Mouse (Mus musculus) v-Abl transformed pro-B cells (cell line): Measurements from ENCODE around the gene Mtg1.

Experiments used
- in situ Hi-C, 2 experiments: fragments of 400-800 bp; cut with MboI; formaldehyde crosslinking; loops; one replicate each; pipeline ENCODE4 v1.15.1; 2025; ENCODE audit not compliant: unreplicated experiment in 2 of 2

Gene Mtg1

DNA sequence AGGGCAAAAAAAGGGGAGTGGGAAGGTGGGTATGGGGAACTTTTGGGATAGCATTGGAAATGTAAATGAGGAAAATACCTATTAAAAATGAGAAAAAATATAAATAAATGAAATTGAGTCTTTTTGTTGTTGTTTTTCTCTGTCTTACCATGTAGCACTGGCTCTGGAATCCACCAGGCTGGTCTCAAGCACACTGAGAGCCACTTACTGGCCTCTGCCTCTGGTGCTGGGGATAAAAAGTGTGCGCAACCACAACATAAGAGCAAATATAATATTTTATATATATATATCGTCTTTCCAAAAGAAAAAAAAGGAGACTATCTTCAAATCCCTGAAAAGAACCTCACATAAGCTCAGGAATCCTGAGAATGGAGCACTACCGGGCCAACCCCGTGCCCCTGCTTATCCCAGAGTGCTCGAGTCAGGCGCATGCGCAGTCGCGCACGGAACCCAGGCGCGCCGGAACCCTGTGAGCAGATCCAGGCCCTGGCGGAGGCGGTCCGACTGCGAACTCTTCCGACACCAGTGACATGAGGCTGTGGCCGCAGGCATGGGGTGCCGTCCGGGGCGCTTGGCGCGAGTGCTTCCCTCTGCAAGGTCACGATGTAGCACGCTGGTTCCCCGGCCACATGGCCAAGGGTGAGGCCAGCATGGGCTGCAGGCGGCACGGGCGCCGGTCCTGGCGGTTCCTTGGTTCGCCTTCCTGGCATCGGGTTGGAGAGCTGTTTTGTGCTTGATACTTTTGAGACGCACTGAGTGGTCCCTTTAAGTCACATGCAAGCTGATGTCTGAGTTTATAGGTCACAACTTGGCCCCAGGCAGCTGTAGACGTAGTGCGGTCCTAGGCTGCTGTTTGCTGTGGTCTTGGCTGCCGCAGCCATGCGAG lies at the start of gene Mtg1:
TSS of gene Mtg1 (plus strand) at position 430 of the 886 bp plus-strand sequence.
- in situ Hi-C loops, result loop anchor here in 1 of 2 experiments (25.0 kb wide), 2 partner anchors 750 to 1925 kb away; partner anchors contain the start of genes Inpp5a and Mob2

DNA sequence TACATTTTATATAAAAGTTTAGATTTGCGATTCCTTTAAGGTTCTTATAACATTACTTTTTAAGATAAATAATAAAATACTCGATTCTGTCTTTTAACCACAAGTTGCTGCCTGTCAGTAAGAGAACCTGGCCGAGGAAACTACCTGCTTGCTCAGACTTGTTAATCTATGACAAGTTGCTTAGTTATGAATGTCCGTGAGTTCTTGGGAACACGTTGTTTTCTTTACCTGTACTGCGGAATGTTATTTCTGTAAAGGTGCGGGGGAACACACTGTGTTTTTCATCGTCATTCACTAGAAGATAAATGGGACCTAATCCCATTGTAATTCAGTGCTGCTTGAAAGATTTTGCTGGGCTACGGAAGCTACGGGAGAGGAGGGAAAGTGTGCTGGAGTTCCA lies 46.8 kb upstream of the Mtg1 start:
- in situ Hi-C loops, result no loop called here

DNA sequence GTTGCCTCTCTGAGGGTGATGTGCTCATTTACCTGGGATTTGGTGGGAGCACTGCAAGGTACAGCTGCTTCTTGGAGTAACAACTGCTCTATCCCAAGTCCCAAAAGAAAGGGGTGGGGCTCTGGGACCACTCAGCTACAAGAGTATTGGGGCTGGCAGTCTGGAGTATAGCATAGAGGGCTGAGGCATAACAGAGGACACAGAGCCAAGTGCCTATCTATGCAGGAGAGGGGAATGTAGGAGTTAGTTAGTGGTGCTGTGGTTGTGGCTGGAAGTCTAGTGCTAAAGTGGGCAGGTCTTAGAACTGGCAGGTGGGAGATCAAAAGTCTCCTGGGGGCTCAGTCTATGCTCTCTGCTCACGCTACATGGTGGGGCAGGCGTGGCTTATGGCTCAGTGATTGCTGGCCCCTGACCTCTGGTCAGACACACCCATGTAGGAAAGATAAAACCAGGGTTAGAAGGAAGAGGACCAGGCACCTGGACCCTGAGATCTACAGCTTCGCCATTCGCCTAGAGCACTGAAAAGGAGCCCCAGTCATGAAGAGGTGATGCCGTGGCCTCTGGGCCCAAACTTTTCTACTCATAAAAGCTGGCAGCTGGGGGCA lies 44.3 kb upstream of the Mtg1 start, which contains the start of gene Prap1:
TSS of gene Prap1 (plus strand) at position 472 of the 605 bp plus-strand sequence.
- in situ Hi-C loops, result no loop called here

DNA sequence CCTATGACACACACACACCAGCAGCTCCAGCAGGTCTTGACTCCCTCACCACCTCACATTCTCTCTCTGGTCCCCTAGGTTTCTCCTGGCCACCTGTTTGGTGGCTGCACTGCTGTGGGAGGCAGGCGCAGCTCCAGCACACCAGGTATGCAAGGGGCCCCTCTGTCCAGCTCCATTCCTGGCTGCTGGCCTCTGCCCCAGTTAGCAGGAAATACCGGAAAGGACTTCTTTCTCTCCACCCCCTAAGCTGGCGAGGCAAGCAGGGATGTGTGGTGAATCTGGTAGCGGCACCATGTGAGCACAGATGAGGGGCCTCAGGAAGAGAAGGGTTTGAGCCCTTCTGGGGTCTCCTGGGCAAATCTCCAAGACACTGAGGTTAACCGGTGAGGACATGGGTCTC lies 42.4 kb upstream of the Mtg1 start:
- in situ Hi-C loops, result no loop called here

DNA sequence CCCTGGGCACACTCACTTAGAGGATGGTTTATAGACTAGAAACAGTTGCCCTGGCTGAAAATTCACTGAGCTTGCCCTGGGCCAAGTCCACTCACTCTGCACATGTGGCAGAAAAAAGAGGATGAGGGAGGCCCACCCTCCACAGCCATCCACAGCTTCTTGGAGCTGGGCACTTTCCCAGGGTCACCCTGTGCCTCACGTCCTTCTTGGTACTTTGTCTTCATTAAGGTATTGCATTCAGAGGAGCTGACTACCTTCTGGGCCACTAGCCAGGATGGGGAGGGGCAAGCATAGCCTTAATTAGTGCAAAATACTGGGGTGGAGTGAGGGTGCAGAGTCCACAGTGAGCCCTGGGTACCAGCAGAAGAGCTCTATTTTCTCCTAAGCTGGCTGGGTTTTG lies 41.8 kb upstream of the Mtg1 start:
- in situ Hi-C loops, result no loop called here

DNA sequence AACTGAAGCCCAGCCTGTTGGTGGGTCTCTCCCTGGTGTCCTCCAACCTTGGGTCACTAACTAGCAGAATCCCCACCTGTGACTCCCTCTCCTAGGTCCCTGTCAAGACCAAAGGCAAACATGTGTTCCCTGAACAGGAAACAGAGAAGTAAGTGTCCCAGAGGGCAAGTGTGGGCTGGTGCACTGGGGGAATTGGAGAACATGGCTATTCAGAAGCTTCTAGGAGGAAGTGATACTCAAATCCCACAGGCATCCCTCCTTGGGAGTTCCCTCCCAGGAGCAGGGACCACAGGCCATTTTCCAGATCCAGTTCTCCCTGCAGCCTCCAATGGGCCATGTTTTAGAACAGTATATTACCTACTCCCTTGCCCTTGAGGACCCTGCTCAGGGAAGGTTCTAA lies 41.3 kb upstream of the Mtg1 start:
- in situ Hi-C loops, result no loop called here

DNA sequence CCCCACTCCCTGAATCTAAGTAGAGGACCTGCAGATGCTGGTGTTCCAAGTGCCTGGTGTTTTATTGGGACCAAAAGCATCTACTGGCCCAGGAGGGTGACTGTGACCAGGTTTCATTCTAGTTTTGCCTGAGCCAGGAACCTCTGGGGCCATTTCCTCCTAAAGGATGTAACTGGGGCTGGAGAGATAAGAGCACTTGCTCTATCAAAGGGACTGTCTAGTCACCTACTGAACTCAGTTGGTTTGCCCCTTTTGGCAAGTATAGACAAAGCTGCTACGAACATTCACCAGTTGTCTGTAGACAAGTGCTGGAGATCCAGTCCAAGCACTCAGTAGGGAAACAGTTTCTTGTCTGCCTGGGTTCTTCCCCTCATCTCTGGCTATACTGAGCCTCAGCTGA lies 38.9 kb upstream of the Mtg1 start:
- in situ Hi-C loops, result no loop called here

DNA sequence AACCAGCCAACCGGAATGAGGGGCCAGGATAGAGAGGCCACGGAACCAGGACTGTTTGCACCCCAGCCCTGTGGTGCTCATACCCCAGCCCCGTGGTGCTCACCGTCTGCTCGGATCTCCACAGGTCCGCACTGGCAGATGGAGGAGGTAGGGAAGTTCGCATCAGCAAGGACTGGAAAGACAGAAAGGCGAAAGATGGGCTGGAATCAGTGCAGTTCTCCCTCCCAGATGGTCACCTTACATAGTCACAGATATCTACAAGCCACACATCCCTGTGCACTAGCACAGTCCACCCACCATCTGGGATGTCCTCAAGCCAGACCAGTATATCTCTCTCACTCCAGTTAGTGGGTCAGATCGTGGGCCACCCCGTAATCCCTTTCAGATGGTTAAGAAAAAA lies 35.9 kb upstream of the Mtg1 start:
- in situ Hi-C loops, result loop anchor here (25.0 kb wide), 2 partner anchors 961 to 1189 kb away; partner anchors contain the start of genes Bnip3 (in 2 of the 2) and B4galnt4 (in 1 of the 2)

DNA sequence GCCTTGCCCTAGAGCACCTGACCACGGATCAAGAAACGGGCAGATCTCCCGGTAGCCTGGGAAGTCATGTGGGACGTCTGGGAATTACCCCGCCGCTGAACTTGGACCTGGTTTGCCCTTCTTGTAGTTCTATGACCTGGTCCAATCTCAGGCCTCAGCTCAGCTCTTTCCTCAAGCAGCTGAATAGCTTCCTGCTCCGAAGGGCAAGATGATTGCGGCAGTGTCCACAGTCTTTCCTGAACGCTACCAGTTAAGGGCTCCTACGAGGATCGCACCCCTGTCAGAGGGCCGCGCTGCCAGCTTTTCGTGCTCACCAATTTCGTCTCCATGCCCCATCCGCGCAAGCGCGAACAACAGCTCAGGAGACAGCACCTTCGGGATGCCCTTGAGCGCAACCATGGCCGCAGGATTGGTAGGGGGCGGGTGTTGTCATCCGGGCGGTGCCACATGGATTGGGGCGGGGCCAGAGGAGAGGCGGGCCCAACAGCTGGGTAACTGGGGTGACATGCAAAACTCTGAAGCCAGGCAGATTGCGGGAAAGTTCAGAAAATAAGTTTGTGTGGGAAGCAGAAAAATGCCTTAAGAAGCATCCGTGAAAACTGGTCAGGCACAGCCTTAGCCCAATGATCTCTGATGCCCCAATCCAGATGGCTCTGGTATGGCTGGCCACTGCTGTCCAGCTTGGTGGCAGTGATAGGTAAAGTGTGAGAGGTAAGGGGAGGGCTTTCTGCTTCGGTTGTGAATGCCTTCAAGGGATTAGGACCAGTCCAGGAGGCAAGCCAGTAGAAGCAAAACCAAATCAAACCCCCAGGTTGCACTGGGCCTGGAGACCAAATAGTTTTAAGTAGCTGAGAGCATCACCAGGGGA lies 35.1 kb upstream of the Mtg1 start, which contains the start of gene Fuom:
TSS of gene Fuom (minus strand) at position 449 of the 868 bp plus-strand sequence.
- in situ Hi-C loops, result loop anchor here (25.0 kb wide), 2 partner anchors 960 to 1190 kb away; partner anchors contain the start of genes Bnip3 (in 2 of the 2) and B4galnt4 (in 1 of the 2)

DNA sequence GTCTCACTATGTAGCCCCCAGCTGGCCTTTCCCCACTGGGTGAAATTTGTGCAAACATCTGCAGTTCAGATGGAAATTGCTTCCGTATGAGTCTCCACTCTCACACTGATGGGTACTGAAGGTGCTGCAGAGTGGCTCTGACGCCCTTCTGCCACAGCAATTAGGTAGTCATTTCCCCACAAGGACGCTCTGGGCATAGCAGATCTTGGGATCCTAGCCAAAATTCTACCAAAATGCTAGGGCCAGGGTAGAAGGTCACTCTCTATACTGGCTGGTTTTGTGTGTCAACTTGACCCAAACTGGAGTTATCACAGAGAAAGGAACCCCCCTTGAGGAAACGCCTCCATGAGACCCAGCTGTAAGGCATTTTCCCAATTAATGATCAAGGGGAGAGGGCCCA lies 33.4 kb upstream of the Mtg1 start:
- in situ Hi-C loops, result loop anchor here (25.0 kb wide), 2 partner anchors 958 to 1192 kb away; partner anchors contain the start of genes Bnip3 (in 2 of the 2) and B4galnt4 (in 1 of the 2)

DNA sequence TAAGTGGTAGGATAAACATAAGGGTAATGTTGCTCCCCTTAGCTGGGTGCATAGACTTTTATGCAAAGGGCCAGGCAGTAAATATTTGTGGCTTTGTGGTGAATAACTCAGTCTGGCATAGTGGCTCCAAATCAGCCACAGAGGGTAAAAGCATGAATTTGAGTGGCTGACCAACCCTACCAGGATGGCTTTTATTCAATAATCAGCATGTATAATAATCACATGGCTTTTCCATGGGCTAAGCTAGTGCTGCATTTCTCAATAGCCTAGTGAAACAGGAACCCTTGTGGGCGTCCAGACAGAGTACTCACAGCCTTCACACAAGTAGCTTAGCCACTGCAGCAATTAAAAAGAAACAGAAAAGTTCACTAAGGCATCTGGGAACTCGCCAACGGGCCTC lies 25.4 kb upstream of the Mtg1 start:
- in situ Hi-C loops, result loop anchor here (25.0 kb wide), 2 partner anchors 950 to 1200 kb away; partner anchors contain the start of genes Bnip3 (in 2 of the 2) and B4galnt4 (in 1 of the 2)

DNA sequence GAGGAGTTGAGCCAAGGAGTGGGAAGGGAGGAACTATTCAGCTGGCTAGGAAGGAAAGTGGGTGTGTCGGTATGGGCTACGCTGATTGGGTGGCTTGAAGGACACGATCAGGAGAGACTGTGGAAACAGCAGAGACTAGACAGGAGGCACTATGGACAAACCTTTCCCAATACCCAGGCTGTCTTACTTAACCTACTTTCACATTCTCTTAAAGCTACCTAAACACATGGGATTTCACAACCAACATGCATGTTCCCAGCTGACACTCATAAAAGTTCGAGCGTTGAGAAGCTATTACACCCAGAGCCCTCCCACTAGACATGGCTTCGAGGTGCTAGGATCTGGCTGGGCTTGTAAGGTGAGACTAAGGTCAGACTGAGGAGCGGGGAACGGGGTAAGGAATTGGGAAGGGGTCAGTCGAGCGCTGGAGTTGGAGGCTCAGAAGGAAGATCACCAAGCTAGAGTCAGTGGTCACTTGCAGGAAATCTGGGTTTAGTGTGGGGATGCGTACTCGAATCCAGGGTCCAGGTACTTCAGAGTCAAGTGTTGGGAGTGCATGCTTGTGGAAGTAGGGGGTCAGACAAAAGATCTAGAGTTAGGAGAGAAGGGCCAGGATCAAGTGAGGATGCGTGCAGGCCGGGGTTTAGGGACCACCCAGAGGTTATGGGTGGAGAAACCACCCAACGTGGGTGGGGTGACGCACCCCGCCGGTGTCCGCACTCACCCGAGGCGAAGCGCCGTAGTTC lies 21.6 kb upstream of the Mtg1 start, which contains the start of gene Paox:
TSS of gene Paox (plus strand) at position 217 of the 746 bp plus-strand sequence.
- in situ Hi-C loops, result loop anchor here (5.0 to 25.0 kb wide), 3 partner anchors 78 to 1203 kb away; partner anchors contain the start of genes Bnip3 (in 2 of the 2), Tubgcp2 (in 2 of the 2), Zfp511 (in 2 of the 2) and B4galnt4 (in 1 of the 2)

DNA sequence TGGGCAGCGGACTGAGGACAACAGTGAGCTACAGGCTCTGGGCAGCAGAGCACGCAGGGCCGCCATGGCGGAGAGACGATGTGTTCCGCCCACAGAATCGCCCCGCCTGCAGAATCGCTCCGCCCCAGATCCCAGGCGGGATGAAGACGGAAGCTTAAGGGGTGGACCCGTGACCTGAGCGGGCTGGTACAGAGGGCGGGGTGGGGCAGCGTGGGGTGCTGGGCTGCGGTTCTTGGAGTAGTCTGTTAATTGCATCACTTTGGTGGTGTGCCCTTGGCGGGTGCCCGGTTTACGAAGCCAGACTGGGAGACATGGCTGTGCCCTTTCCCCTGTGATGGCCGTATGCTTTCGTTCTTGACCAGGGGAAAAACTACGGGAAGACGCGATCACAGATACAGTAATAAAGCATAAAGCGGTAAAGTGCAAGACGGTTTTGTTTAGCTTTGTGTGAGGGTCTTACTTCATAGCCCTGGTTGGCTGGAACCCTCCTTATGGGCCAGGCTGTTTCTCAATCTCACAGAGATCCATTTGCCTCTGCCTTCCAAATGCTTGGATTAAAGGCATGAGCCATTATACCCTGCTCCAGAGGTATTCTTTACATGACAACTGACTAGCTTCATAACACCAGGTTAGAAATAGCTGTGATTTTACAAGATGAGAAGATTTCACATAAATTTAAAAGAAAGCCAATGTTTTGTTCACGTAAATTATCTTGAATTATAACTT lies 20.9 kb upstream of the Mtg1 start, which contains the start of gene Echs1:
TSS of gene Echs1 (minus strand) at position 148 of the 726 bp plus-strand sequence.
- in situ Hi-C loops, result loop anchor here (5.0 to 25.0 kb wide), 3 partner anchors 79 to 1204 kb away; partner anchors contain the start of genes Bnip3 (in 2 of the 2), Tubgcp2 (in 2 of the 2), Zfp511 (in 2 of the 2) and B4galnt4 (in 1 of the 2)

DNA sequence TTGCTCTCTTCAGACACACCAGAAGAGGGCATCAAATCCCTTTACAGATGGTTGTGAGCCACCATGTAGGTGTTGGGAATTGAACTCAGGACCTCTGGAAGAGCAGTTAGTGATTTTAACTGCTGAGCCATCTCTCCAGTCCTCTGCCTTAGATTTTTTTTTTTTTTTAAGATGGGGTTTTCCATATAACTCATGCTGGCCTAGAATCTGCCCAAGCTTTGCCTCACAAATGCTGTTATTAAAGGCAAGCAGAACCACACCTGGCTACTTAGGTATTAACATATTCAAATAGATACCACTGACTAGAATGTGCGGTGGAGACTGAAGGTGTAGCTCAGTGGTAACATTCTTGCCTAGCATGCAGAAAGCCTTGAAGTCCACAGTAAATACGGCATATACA lies 16.9 kb upstream of the Mtg1 start:
- in situ Hi-C loops, result loop anchor here (25.0 kb wide), 2 partner anchors 942 to 1208 kb away; partner anchors contain the start of genes Bnip3 (in 2 of the 2) and B4galnt4 (in 1 of the 2)

DNA sequence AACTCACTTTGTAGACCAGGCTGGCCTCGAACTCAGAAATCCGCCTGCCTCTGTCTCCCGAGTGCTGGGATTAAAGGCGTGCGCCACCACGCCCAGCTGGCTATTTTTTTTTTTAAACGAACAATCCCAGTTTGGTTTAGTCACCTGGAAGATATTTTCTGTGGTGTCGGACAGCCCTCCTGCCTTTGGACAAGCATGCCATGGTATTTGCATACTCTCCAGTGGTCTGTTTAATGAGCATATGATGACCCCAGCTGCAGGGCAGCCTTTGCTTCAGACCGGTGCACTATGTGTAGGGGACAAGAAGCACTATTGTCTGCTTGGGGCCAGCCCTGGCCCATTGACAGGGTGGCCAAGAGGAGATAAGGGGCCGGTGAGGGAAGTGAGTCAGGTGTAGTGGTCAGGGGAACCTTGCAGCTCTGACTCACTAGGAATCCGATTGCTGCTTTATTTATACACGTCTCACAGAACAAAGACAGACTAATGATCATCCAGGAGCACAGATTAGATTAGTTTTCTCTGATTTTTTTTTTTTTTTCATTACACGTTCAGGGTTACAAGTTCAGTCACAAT lies 15.9 kb upstream of the Mtg1 start:
- in situ Hi-C loops, result loop anchor here (25.0 kb wide), 2 partner anchors 941 to 1209 kb away; partner anchors contain the start of genes Bnip3 (in 2 of the 2) and B4galnt4 (in 1 of the 2)

DNA sequence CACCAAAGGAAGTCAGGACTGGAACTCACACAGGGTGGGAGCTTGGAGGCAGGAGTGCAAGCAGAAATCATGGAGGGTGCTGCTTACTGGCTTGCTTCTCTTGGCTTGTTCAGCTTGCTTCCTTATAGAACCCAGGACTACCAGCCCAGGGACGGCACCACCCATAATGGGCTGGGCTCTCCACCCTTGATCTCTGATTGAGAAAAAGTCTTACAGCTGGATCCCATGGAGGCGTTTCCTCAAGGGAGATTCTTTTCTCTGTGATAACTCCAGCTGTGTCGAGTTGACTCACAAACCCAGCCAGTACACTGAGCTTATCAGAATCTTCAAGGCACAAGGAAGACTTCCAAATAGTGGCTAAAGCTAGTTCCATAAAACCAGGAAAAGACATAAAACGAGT lies 14.6 kb upstream of the Mtg1 start:
- in situ Hi-C loops, result loop anchor here (25.0 kb wide), 2 partner anchors 940 to 1210 kb away; partner anchors contain the start of genes Bnip3 (in 2 of the 2) and B4galnt4 (in 1 of the 2)

DNA sequence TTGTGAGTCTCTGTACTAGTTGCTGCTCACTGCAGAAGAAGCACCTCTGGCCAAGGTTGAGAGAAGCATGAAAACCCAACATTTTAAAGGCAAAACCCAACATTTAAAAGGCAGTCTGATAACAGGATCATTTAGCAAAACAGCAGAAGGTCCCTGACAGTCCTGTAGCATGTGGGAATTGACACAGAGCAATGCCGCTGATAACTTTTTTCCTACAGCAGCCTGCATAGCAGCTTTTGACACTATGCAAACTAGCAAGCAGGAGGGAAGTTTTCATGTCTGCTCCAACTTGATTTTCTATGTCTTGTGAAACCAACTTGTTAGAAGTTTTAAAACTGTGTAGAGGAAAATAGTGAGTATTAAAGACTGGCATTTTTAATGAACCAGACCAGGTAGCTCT lies 13.0 kb upstream of the Mtg1 start:
- in situ Hi-C loops, result loop anchor here (25.0 kb wide), 2 partner anchors 938 to 1212 kb away; partner anchors contain the start of genes Bnip3 (in 2 of the 2) and B4galnt4 (in 1 of the 2)
